Mouse (Mus musculus): ENCODE results near the gene Srp9. TPM values are rescaled to one million over a fixed set of nuclear protein-coding genes. Genes with fewer than 3 reads are reported as not detected.
A peak's percentile ranks its signal among the peaks of the same experiment; 100 is the strongest.

Gene Srp9
- polyA plus RNA-seq, 1 experiment from 2014 or later: 150 TPM

GRCm38 (mm10) chr1:182092413-182092800 lies 32.1 kb upstream of the Srp9 start:
- peaks cover 44% of the 10 kb centered on the region for H3K4me1 ChIP-seq
- no peaks in the 10 kb centered on the region for H3K9me3 ChIP-seq (replicated peaks)
- ATAC-seq: no peak

GRCm38 (mm10) chr1:182093407-182093806 lies 31.1 kb upstream of the Srp9 start:
- Histone ChIP-seq H3K36me3 (ENCODE audit: poor library complexity, severe bottlenecking) (no peaks in the 10 kb centered on the region), H3K9me3 (replicated peaks) (no peaks in the 10 kb centered on the region), H3K27me3 (no peaks in the 10 kb centered on the region), H3K4me3 (no peak overlapping the region), H3K4me1 (peaks cover 36% of the 10 kb centered on the region), H3K27ac (no peak overlapping the region), H3K9ac (no peak overlapping the region), H3K4me2 (no peak overlapping the region)
- no peak for ATAC-seq
- WGBS: 89% methylated on average over 5 of the region's 5 CpGs

More at GRCm38 (mm10) chr1:182092413-182092800, 32.1 kb upstream of the Srp9 start:
- no peak overlapping the region for H3K27ac ChIP-seq
- H3K4me3 ChIP-seq: no peak overlapping the region
- H3K9ac ChIP-seq: no peak overlapping the region
- H3K36me3 ChIP-seq (ENCODE audit: poor library complexity, severe bottlenecking): no peaks in the 10 kb centered on the region
- no peaks in the 10 kb centered on the region for H3K27me3 ChIP-seq
- 72% methylated on average over 5 of the region's 5 CpGs for WGBS
- no peak overlapping the region for H3K4me2 ChIP-seq

- Histone ChIP-seq H3K4me2 (peak overlapping the region; percentile 28; the same call in 1 of the 2 replicates), H3K36me3 (ENCODE audit: poor library complexity, severe bottlenecking) (no peaks in the 10 kb centered on the region), H3K9ac (no peak overlapping the region), H3K27ac (peak overlapping the region; percentile 44; the same call in 1 of the 2 replicates), H3K27me3 (no peaks in the 10 kb centered on the region), H3K4me1 (peaks cover 24% of the 10 kb centered on the region), H3K9me3 (replicated peaks) (no peaks in the 10 kb centered on the region), H3K4me3 (no peak overlapping the region)
- ATAC-seq: peak; percentile 69; the same call in 1 of the 2 replicates
- WGBS: 28% methylated on average over 15 of the region's 15 CpGs
Observed at GRCm38 (mm10) chr1:182094473-182095136, 29.9 kb upstream of the Srp9 start.

GRCm38 (mm10) chr1:182095240-182095741 lies 29.2 kb upstream of the Srp9 start:
- Histone ChIP-seq H3K9me3 (replicated peaks) (no peaks in the 10 kb centered on the region), H3K4me2 (peak overlapping the region; percentile 28), H3K36me3 (ENCODE audit: poor library complexity, severe bottlenecking) (no peaks in the 10 kb centered on the region), H3K27me3 (no peaks in the 10 kb centered on the region), H3K9ac (no peak overlapping the region), H3K27ac (peak overlapping the region; percentile 44), H3K4me1 (peaks cover 18% of the 10 kb centered on the region), H3K4me3 (no peak overlapping the region)
- ATAC-seq: peak; percentile 65; the same call in 1 of the 2 replicates
- WGBS: 12% methylated on average over 10 of the region's 10 CpGs

- no peak overlapping the region for H3K4me3 ChIP-seq
- peaks cover 12% of the 10 kb centered on the region for H3K4me1 ChIP-seq
- no peak overlapping the region for H3K27ac ChIP-seq
- WGBS: 91% methylated on average over 5 of the region's 5 CpGs
- no peak overlapping the region for H3K4me2 ChIP-seq
- H3K27me3 ChIP-seq: no peaks in the 10 kb centered on the region
- H3K9me3 ChIP-seq (replicated peaks): no peaks in the 10 kb centered on the region
- no peak for ATAC-seq
- H3K36me3 ChIP-seq (ENCODE audit: poor library complexity, severe bottlenecking): no peaks in the 10 kb centered on the region
- H3K9ac ChIP-seq: no peak overlapping the region
Observed at GRCm38 (mm10) chr1:182096707-182097106, 27.8 kb upstream of the Srp9 start.

- ATAC-seq: no peak
- H3K4me1 ChIP-seq: peaks cover 12% of the 10 kb centered on the region
- WGBS: 41% methylated on average over 5 of the region's 5 CpGs
- no peak overlapping the region for H3K9ac ChIP-seq
- H3K36me3 ChIP-seq (ENCODE audit: poor library complexity, severe bottlenecking): no peaks in the 10 kb centered on the region
- H3K27me3 ChIP-seq: no peaks in the 10 kb centered on the region
- H3K4me3 ChIP-seq: no peak overlapping the region
- no peak overlapping the region for H3K4me2 ChIP-seq
- no peak overlapping the region for H3K27ac ChIP-seq
- H3K9me3 ChIP-seq (replicated peaks): no peaks in the 10 kb centered on the region
Observed at GRCm38 (mm10) chr1:182099062-182099461, 25.5 kb upstream of the Srp9 start.

GRCm38 (mm10) chr1:182100403-182100802 lies 24.1 kb upstream of the Srp9 start:
- 50% methylated on average over 3 of the region's 3 CpGs for WGBS
- Histone ChIP-seq H3K9me3 (replicated peaks) (no peaks in the 10 kb centered on the region), H3K9ac (no peak overlapping the region), H3K27me3 (no peaks in the 10 kb centered on the region), H3K4me2 (no peak overlapping the region), H3K27ac (no peak overlapping the region), H3K4me3 (no peak overlapping the region), H3K4me1 (peaks cover 2% of the 10 kb centered on the region), H3K36me3 (ENCODE audit: poor library complexity, severe bottlenecking) (no peaks in the 10 kb centered on the region)
- no peak for ATAC-seq

GRCm38 (mm10) chr1:182101468-182101867 lies 23.1 kb upstream of the Srp9 start:
- H3K9me3 ChIP-seq (replicated peaks): no peaks in the 10 kb centered on the region
- H3K27ac ChIP-seq: no peak overlapping the region
- H3K4me3 ChIP-seq: no peak overlapping the region
- H3K4me1 ChIP-seq: no peaks in the 10 kb centered on the region
- H3K4me2 ChIP-seq: no peak overlapping the region
- no peak overlapping the region for H3K9ac ChIP-seq
- no peaks in the 10 kb centered on the region for H3K27me3 ChIP-seq
- no peak for ATAC-seq
- WGBS: 87% methylated on average over 4 of the region's 4 CpGs
- H3K36me3 ChIP-seq (ENCODE audit: poor library complexity, severe bottlenecking): no peaks in the 10 kb centered on the region

- Histone ChIP-seq H3K27me3 (no peaks in the 10 kb centered on the region), H3K4me2 (no peak overlapping the region), H3K9me3 (replicated peaks) (no peaks in the 10 kb centered on the region), H3K4me1 (no peaks in the 10 kb centered on the region), H3K27ac (no peak overlapping the region), H3K9ac (no peak overlapping the region), H3K4me3 (no peak overlapping the region), H3K36me3 (ENCODE audit: poor library complexity, severe bottlenecking) (no peaks in the 10 kb centered on the region)
- ATAC-seq: no peak
Observed at GRCm38 (mm10) chr1:182102706-182103105, 21.8 kb upstream of the Srp9 start.

GRCm38 (mm10) chr1:182103436-182103835 lies 21.1 kb upstream of the Srp9 start:
- ATAC-seq: no peak
- Histone ChIP-seq H3K4me3 (no peak overlapping the region), H3K9me3 (replicated peaks) (no peaks in the 10 kb centered on the region), H3K4me1 (no peaks in the 10 kb centered on the region), H3K4me2 (no peak overlapping the region), H3K27me3 (no peaks in the 10 kb centered on the region), H3K27ac (no peak overlapping the region), H3K36me3 (ENCODE audit: poor library complexity, severe bottlenecking) (no peaks in the 10 kb centered on the region), H3K9ac (no peak overlapping the region)
- WGBS: 77% methylated on average over 11 of the region's 11 CpGs

- no peak overlapping the region for H3K9ac ChIP-seq
- H3K9me3 ChIP-seq (replicated peaks): no peaks in the 10 kb centered on the region
- H3K27ac ChIP-seq: no peak overlapping the region
- H3K4me3 ChIP-seq: no peak overlapping the region
- no peak for ATAC-seq
- H3K4me1 ChIP-seq: no peaks in the 10 kb centered on the region
- H3K36me3 ChIP-seq (ENCODE audit: poor library complexity, severe bottlenecking): no peaks in the 10 kb centered on the region
- WGBS: 62% methylated on average over 3 of the region's 3 CpGs
- no peaks in the 10 kb centered on the region for H3K27me3 ChIP-seq
- H3K4me2 ChIP-seq: no peak overlapping the region
Observed at GRCm38 (mm10) chr1:182105023-182105422, 19.5 kb upstream of the Srp9 start.

GRCm38 (mm10) chr1:182107251-182107650 lies 17.3 kb upstream of the Srp9 start:
- no peaks in the 10 kb centered on the region for H3K36me3 ChIP-seq (ENCODE audit: poor library complexity, severe bottlenecking)
- no peak overlapping the region for H3K27ac ChIP-seq
- WGBS: 83% methylated on average over 9 of the region's 9 CpGs
- H3K27me3 ChIP-seq: no peaks in the 10 kb centered on the region
- ATAC-seq: no peak
- H3K4me1 ChIP-seq: peaks cover 18% of the 10 kb centered on the region
- no peak overlapping the region for H3K4me3 ChIP-seq
- no peak overlapping the region for H3K4me2 ChIP-seq
- no peak overlapping the region for H3K9ac ChIP-seq
- no peaks in the 10 kb centered on the region for H3K9me3 ChIP-seq (replicated peaks)

All from forebrain, embryonic 13.5 days (tissue).